Mouse (Mus musculus) kidney, adult 2 months (tissue): ENCODE measurements around the gene Fth1.

ENCODE experiments used
- CTCF ChIP-seq: fragments of 200-500 bp; conservative IDR thresholded peaks from 2 replicates; pipeline ENCODE4 v1.5.1; 2011; ENCODE audit warnings: low read depth, mild to moderate bottlenecking, control low read depth, low read length, moderate library complexity, mixed read lengths; ENCODE audit not compliant: insufficient read depth, insufficient read length
- POLR2A ChIP-seq: fragments of 200-500 bp; IDR thresholded peaks from one replicate; pipeline ENCODE4 v1.6.1; 2011; ENCODE audit warnings: low read depth, low read length, control low read depth

- TF ChIP-seq POLR2A (no peak), CTCF (peak; percentile 70)
These were observed 12.7 kb downstream of the Fth1 start for GRCm38 (mm10) chr19:9993036-9993656.
